Mouse (Mus musculus) G1E (cell line): ENCODE data around the gene Olfr288.

Experiments
- CTCF ChIP-seq: IDR thresholded peaks from 2 replicates; pipeline ENCODE4 v1.5.1; 2012; ENCODE audit warnings: low read depth, low read length, inconsistent platforms, mixed read lengths
- GATA1 ChIP-seq: IDR thresholded peaks from 2 replicates; pipeline ENCODE4 v1.6.1; 2012; ENCODE audit warnings: borderline replicate concordance, low read length, inconsistent platforms, mixed read lengths
- POLR2AphosphoS5 ChIP-seq: IDR thresholded peaks from 2 replicates; pipeline ENCODE4 v1.6.1; 2012; ENCODE audit warnings: low read depth, low read length, inconsistent platforms; ENCODE audit not compliant: insufficient replicate concordance
- TAL1 ChIP-seq: conservative IDR thresholded peaks from 2 replicates; pipeline ENCODE4 v1.6.1; 2012; ENCODE audit warnings: low read depth, low read length, inconsistent platforms, mixed read lengths

GRCm38 (mm10) chr15:98157253-98157652, 38.1 kb downstream of the Olfr288 start:
- TF ChIP-seq CTCF (no peak), TAL1 (no peak), POLR2AphosphoS5 (no peak), GATA1 (no peak)
